Mouse (Mus musculus): ENCODE data around the gene Best3.
A peak's percentile ranks its signal among the peaks of the same experiment; 100 is the strongest.
"Not testable (repeated sequence)": the region's sequence is repeated elsewhere in the genome, so short reads cannot be mapped to it uniquely, and the experiment has no call there.

Gene Best3

GRCm38 (mm10) chr10:116978841-116979240 is 7.3 kb upstream of the Best3 start:
- DNase-seq (ENCODE audit: low spot score in 2 of 2): no peak

- no peak for DNase-seq (ENCODE audit: low spot score in 2 of 2)
These were observed 5.8 kb upstream of the Best3 start for GRCm38 (mm10) chr10:116980273-116980672.

- no peak for DNase-seq (ENCODE audit: low spot score in 2 of 2)
These were observed 5.2 kb upstream of the Best3 start for GRCm38 (mm10) chr10:116980888-116981287.

GRCm38 (mm10) chr10:116982526-116982925 is 3.6 kb upstream of the Best3 start:
- DNase-seq (ENCODE audit: low spot score in 2 of 2): no peak

GRCm38 (mm10) chr10:116984836-116985235 is 1.3 kb upstream of the Best3 start:
- no peak for DNase-seq (ENCODE audit: low spot score in 2 of 2)

- no peak for DNase-seq (ENCODE audit: low spot score in 2 of 2)
These were observed 7.9 kb downstream of the Best3 start for GRCm38 (mm10) chr10:116993971-116994370.

- no peak for DNase-seq (ENCODE audit: low spot score in 2 of 2)
These were observed 9.0 kb downstream of the Best3 start for GRCm38 (mm10) chr10:116995162-116995561.

GRCm38 (mm10) chr10:116995584-116996235 is 9.6 kb downstream of the Best3 start:
- no peak for DNase-seq (ENCODE audit: low spot score in 2 of 2)

GRCm38 (mm10) chr10:116996236-116996600 is 10.1 kb downstream of the Best3 start:
- peak in 1 of 2 experiments; percentile 42 for DNase-seq (ENCODE audit: low spot score in 2 of 2)

- DNase-seq (ENCODE audit: low spot score in 2 of 2): no peak
These were observed 12.8 kb downstream of the Best3 start for GRCm38 (mm10) chr10:116998716-116999455.

GRCm38 (mm10) chr10:117000975-117001374 is 14.9 kb downstream of the Best3 start:
- DNase-seq (ENCODE audit: low spot score in 2 of 2): no peak

- DNase-seq (ENCODE audit: low spot score in 2 of 2): no peak
These were observed 18.6 kb downstream of the Best3 start for GRCm38 (mm10) chr10:117004695-117005094.

- no peak for DNase-seq (ENCODE audit: low spot score in 2 of 2)
These were observed 19.8 kb downstream of the Best3 start for GRCm38 (mm10) chr10:117005707-117006464.

- DNase-seq (ENCODE audit: low spot score in 2 of 2): no peak
These were observed 23.6 kb downstream of the Best3 start for GRCm38 (mm10) chr10:117009691-117010090.

GRCm38 (mm10) chr10:117011047-117011446 is 24.9 kb downstream of the Best3 start:
- DNase-seq (ENCODE audit: low spot score in 2 of 2): no peak

- DNase-seq (ENCODE audit: low spot score in 2 of 2): no peak
These were observed 27.7 kb downstream of the Best3 start for GRCm38 (mm10) chr10:117013689-117014390.

- DNase-seq (ENCODE audit: low spot score in 2 of 2): no peak
These were observed 28.5 kb downstream of the Best3 start for GRCm38 (mm10) chr10:117014565-117014964.

- DNase-seq (ENCODE audit: low spot score in 2 of 2): no peak
These were observed 32.2 kb downstream of the Best3 start for GRCm38 (mm10) chr10:117018281-117018840.

- no peak for DNase-seq (ENCODE audit: low spot score in 2 of 2)
These were observed 35.1 kb downstream of the Best3 start for GRCm38 (mm10) chr10:117021020-117021754.

GRCm38 (mm10) chr10:117023693-117024092 is 37.6 kb downstream of the Best3 start:
- no peak for DNase-seq (ENCODE audit: low spot score in 2 of 2)

GRCm38 (mm10) chr10:117025776-117026175 is 39.7 kb downstream of the Best3 start:
- not testable (repeated sequence) for DNase-seq (ENCODE audit: low spot score in 2 of 2)
